Mouse (Mus musculus): Measurements from ENCODE around the gene Gtf3a.

GRCm38 (mm10) chr5:146954576-146954975 is 6.1 kb downstream of the Gtf3a start:
- TF ChIP-seq ZC3H11A (IDR thresholded peaks at IDR 0.05; ENCODE audit: borderline replicate concordance, low read depth, low read length) (no peak), ZNF384 (IDR thresholded peaks at IDR 0.05; ENCODE audit: low read depth, low read length) (no peak), HCFC1 (IDR thresholded peaks at IDR 0.05; ENCODE audit: borderline replicate concordance, insufficient read depth, low read length) (no peak), MAFK (IDR thresholded peaks at IDR 0.05; ENCODE audit: insufficient read depth, low read depth, low read length) (no peak)
